Mouse (Mus musculus) ZHBTc4 (cell line): ENCODE results near the gene Sh3rf1.
A peak's percentile ranks its signal among the peaks of the same experiment; 100 is the strongest.

Experiments
- DNase-seq: peaks from one replicate; pipeline ENCODE4 v3.0.0-alpha.2; 2011; ENCODE audit warnings: low read depth, low spot score

The Sh3rf1 gene

GRCm38 (mm10) chr8:61261374-61261773 is 37.7 kb downstream of the Sh3rf1 start:
- no peak for DNase-seq

DNA sequence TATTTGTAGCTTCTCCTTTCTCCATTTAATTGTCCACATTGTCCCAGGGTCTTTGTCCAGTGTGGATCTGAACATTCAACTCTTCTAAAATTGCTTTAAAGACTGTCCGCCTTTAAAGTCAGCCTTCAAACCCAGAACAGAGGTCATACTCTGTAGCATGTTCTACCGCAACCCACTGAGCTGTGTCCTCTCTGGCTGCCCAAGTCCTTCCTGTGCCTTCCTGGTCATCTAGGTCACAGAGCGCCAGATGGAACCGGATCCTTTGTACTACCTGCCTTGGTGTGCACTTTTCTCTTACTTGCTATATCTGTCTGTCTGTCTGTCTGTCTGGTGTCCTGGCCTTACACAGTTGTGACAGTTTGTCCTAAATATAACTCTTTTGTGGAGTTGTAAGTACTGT is 40.0 kb downstream of the Sh3rf1 start:
- no peak for DNase-seq

- DNase-seq: no peak
Observed at GRCm38 (mm10) chr8:61264881-61265280, 41.2 kb downstream of the Sh3rf1 start.

- no peak for DNase-seq
Observed at GRCm38 (mm10) chr8:61265390-61265789, 41.7 kb downstream of the Sh3rf1 start.

DNA sequence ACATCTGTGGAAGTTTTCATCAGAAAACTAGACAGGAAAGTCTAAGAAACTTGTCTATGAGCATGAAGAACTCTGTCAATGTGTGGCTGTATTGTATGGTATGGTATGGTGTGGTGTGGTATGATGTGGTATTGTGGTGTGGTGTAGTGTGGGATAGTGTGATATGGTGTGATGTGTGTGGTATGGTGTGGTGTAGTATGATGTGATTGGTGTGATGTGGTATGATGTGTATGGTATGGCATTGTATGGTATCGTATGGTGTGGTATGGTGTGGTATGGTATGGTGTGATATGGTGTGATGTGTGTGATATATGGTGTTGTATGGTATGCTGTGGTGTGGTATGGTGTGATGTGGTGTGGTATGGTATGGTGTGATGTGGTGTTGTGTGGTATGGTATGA is 43.4 kb downstream of the Sh3rf1 start:
- no peak for DNase-seq

DNA sequence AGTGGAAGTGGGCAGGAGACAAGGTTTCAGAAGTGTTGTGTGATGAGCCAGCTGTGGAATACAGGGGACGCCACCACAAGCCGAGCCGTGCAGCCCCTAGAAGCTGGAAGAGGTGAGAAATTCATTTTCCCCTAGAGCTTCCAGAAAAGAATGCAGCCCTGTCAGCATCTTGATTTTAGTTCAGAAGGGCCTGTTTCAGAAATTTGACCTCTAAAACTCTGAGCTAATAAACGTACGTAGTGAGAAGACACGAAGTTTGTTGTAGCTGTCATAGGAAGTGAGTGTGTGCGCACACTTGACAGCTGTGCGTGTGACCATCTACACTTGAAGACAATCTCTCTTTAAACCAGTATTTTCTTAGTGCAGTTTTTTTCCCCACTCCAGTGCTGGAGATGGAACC is 44.0 kb downstream of the Sh3rf1 start:
- DNase-seq: no peak

DNA sequence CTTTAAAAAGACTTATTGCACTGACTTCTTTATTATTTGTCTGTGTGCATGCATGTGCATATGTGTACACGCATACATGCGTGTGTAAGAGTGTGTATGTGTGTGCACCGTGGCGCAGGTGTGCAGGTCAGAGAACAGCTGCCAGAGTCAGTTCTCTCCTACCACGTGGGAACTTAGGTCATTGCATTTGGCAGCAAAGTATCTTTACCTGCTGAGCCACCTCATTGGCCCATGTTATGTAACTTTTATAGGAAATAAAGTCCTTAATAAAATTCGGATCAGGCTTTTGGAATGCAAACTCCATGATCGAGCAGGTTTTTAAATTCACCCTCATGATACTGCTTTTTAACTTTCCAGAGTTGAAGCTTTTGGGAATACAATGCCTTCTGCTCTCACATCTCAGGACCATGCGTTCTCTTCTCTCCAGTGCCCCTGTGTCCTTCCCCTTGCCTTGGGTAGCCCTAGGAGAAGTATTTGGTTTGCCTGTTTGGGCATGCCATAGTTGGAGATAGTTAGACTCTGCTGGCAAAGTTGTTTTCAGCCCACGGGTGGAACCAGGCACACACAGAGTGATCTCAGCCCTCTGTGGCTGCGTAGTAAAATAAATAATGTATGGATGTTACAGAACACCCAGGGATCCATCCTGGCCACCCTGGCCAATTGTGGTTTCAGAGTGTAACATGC is 44.7 kb downstream of the Sh3rf1 start:
- no peak for DNase-seq

DNA sequence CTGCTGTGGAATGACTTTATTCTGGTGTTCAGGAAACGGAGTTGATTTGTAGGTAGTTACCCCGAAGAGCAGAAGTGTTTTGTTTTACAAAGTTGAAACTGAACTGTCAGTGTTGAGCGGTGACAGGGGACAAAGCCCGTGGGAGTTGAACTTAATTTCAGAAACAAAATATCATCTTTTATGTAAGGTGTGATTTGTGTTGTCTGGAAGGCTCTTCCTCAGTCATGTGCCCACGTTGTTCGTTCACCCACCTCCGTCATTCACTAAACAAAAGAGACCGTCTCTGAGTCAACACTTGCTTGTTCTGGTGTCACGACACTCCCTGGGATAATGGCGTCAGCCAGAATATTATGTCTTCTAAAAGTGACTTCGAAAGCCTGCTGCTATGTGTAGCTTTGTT is 46.3 kb downstream of the Sh3rf1 start:
- no peak for DNase-seq

DNA sequence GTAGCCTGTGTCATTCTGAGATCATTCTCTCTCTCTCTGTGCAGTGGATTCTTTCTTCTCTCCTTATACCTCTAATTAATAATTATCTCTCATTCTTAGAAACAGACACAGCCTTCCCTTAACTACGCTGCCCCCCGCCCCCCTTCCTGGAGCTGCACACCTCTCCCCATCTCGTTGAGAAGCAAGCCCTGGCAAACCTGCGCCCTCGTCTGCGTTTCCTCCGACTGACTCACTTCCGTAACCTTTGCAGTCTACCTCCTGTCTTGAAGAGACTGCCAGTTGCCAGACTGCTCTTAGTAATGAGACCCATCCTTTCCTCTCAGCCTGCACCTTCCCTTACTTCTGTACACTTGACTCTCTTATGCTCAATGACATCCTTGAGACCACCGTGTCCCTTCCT is 46.9 kb downstream of the Sh3rf1 start:
- DNase-seq: no peak

DNA sequence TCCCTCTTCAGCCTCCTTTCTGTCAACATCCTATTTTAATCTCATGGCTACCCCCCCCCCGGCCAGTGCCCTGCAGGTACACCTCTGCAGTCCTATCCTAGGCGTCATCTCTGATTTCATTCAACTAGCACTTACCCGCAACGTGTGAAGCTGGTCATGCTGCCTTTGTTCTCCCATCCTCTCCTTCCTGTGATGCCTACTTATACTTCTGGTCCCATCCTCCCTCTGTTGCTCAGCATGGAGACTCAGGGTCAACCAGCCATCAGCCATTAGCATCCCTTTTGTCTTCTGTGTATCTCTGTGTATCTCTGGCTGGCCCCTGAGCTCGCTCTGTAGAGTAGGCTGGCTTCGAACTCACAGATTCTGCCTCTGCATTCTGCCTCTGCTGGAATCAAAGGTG is 47.3 kb downstream of the Sh3rf1 start:
- DNase-seq: peak; percentile 28

DNA sequence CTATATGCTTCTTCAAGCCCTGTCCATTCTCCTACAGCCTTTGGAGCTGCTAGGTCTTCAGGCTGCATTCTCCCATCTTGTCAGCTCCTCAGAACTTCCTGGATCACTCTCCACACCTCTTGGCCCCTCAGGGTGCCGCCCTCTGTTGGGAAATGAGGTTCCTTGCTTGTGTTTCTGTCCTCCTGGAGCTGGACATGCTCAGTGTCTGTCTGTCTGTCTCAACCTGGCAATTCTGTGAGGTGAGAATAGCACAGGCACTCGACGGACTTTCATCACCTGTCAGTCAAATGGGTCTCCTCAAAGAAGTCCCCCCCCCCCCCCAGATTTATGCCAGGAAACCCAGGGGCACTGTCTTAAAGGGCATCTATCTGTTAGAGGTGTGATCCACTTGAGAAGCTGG is 49.2 kb downstream of the Sh3rf1 start:
- DNase-seq: no peak

DNA sequence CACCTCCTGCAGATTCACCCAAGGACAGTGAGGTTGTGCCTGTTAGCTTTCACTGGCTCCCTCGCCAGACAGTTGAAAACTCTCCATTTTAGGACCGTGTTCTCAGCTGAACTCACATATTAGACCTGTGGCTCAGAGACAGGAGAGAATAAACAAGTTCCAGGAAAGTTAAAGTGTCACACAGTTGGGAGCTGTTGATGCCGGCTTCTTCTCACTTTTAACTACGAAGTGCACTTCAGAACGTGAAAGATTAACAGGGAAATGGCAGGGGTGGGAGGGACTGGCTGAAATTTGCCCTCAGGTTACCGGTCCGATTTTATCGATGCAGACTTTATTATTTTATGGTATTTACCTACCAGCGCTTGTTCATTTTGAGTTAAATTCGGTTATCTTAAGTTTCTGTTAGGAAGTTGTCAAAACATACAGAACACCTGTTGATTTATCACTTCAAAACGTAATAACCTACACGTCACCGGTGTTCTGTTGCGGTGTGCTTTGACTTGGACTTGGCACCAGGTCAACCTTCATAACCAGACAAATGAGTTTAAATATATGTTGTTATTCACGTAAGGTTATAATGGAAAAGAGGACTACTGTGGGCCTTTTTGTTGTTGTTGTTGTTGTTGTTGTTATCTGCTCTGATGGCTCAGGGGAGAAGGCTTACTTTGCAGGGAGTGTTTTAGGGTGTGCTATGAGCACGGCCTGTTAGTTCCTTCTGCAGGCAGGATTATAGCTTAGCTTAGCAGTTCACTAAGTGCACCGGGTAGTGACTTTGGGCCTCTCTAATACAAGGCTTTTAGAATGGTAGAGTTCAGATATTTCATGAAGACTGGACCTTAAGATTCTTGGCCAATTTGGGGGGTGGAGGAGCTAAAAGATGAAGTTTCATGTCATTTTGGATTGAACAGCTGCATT is 49.9 kb downstream of the Sh3rf1 start:
- no peak for DNase-seq

DNA sequence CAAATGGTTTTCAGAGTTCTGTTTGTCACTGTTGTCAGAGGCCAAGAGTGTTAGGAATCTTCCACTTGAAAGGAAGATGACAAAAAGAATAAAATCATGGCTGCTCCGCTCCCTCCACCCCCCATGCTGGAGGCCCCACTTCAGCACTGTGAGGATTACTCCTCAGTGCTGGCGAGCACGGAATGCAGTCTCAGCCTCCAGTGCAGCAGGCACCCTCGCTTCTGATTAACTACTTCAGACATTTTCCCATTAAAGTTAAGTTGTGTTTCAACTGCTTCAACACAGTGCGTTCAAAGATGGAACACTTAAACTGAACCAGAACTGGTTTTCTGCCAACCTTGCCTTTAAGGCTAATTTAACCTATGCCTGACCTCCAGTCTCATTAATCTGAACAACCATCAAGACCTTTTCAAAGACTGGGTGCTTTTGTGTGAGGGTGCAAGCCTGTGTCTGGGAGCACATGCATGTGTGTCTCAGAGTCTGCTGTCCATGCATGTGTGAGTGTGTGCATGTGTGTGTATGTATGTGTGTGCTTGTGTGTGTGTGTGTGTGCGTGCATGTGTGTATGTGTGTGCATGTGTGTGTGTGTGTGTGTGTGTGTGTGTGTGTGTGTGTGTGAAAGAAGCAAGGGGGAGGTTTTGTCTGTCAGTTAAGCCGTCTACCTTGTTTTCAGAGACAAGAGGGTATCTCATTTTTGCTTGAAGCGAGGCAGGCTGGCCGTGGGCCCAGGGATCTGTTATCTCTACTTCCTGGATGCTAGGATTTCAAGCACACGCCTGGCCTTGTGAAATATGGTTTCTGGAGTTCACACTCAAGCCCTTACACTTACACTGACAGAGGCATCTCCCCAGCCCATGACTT is 51.2 kb downstream of the Sh3rf1 start:
- no peak for DNase-seq

DNA sequence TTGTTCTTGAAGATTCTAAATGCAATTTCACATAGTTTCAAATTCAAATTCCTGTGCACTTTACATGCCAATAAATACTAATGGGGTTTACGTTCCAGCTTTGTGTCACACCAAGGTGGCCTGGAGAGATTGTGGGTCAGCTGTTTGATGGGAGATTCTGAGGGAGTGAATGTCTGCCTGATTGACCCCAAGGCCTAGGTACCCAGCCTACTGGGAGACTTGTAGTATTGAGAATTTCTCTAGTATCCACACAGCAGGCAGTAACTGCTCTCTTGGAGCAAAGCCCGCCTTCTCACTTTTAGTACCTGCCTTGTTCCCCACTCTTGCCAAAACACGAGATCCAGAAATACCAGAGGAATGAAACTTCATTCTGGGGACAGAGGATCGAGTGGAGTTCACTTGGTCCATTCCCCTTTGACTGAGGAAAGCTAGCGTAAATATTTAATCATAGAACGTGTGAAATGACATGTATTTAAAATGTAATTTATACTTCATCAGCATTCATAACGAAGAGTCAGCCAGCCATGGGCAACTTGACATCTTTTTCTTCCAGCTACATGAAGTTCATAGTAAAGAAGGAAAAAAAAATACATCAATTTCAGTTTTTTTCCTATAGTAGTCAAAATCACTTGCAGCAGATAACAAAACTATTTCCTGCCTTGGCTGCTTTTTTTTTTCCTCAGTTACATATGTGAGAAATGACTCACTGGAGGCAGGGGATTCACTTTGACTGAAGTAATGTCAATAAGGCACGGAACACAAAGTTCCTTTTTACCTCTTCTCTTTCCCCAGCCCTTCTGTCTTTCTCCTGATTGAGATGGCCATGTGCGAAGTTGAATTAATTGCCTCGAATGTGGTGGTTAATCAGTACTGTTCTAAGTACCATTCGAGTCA is 52.0 kb downstream of the Sh3rf1 start:
- DNase-seq: no peak

DNA sequence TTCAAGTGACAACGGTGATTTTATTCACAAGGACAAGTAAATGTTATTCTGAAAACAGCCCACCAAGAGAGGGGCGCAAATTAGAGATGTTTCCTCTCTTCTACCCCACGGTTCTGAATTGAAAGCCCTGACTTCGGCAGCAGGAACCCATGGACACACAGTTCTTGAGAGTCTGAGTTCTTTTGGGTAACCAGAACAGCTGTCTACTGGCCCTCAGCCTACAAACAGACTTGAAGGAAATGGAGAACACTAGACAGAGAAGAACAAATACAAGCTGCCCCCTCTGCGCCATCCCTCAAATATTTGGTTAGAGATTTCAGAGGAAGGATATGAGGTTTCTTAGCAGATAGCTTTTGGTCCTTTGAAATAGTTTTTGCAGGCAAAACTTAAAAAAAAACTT is 52.7 kb downstream of the Sh3rf1 start:
- no peak for DNase-seq

GRCm38 (mm10) chr8:61279030-61279429 is 55.4 kb downstream of the Sh3rf1 start:
- no peak for DNase-seq

GRCm38 (mm10) chr8:61282303-61283168 is 58.9 kb downstream of the Sh3rf1 start:
- DNase-seq: no peak

DNA sequence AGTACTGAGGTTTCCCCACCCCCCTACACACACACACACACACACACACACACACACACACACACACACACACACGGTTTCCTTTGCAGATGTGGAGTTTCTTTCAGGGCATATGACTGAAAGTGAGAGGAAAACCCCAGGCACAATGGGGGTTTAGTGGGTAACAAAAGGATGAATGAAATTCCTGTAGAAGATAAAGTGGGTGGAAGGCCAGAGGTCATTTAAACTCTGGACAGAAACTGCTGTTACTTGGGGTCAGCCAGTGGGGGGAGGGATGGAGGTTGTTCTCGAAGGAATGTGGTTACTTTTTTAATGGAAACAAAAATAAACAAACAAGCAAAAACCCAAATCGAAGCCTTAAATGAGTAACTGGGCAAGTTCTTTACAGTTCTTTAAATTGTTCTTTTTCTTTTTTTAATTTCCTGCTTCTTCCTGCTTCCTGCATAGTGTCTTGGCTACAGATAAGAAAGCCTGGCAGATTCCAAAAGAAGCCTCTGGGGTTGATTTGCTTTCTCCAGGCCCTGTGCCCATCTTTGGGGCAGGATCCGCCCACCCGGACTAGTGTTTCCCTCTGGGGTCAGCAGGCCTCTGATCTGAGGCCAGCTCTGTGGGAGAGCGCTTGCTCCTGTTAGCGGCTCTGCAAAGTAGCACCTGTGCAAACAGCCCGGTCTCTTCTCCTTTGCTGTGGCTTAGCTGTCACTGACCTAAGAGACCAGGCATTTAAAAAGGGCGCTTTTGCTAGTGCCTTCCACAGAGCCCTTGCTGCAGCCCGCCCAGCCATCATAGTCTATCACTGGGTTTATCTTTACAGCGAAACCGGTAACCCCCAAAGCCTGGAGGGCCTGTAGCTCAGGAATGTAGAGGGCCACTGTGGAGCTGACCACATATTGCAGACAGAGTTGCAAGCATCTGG is 59.8 kb downstream of the Sh3rf1 start:
- peak; percentile 24 for DNase-seq

DNA sequence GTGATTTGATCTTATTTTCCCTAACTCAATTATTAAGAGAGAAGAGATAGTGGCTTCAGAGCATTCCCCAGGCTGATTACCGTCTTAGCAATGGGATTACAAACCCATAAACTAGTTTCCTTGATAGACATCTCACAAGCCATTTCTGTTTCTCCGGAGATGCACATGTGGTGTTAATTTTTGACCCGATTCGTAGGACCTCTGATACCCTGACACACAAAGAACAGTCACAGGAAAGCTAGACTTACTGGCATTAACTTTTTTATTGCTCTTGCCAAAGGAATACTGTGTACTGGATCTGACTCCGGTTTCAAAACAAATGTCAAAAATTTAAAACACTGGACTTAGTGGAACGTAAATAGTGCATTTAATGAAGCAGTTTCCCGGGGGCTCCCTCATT is 62.2 kb downstream of the Sh3rf1 start:
- DNase-seq: no peak
